Mouse (Mus musculus) kidney, embryonic 16.5 days (tissue): ENCODE data around the gene Espl1. TPM values are rescaled to one million over a fixed set of nuclear protein-coding genes. Genes with fewer than 3 reads are reported as not detected.

Experiments
- ATAC-seq: fragments of 200-750 bp; cut with Nextera tagmentation; 2 replicates; pipeline ENCODE4 v1.8.0; 2017; ENCODE audit warnings: moderate TSS enrichment; ENCODE audit not compliant: low FRiP score, low TSS enrichment
- H3K27ac ChIP-seq: fragments of 300-500 bp; sonication (generic); 2 replicates; pipeline ENCODE4 v1.5.1; 2014; ENCODE audit warnings: low read length
- H3K27me3 ChIP-seq: fragments of 300-500 bp; sonication (generic); 2 replicates; pipeline ENCODE4 v1.6.1; 2014; ENCODE audit warnings: low read length, control low read depth, mixed read lengths; ENCODE audit not compliant: insufficient read depth
- H3K36me3 ChIP-seq: fragments of 300-500 bp; sonication (generic); 2 replicates; pipeline ENCODE4 v1.6.1; 2014; ENCODE audit warnings: low read length, control low read depth, mixed read lengths; ENCODE audit not compliant: insufficient read depth
- H3K4me1 ChIP-seq: fragments of 300-500 bp; sonication (generic); 2 replicates; pipeline ENCODE4 v1.6.1; 2014; ENCODE audit warnings: low read length, control low read depth, mixed read lengths; ENCODE audit not compliant: insufficient read depth
- H3K4me2 ChIP-seq: fragments of 300-500 bp; sonication (generic); replicated peaks from 2 replicates; pipeline ENCODE4 v1.6.1; 2014; ENCODE audit warnings: low read depth, low read length
- H3K4me3 ChIP-seq: fragments of 300-500 bp; sonication (generic); 2 replicates; pipeline ENCODE4 v1.5.1; 2014; ENCODE audit warnings: mild to moderate bottlenecking, low read length
- H3K9ac ChIP-seq: fragments of 300-500 bp; sonication (generic); replicated peaks from 2 replicates; pipeline ENCODE4 v1.6.1; 2014; ENCODE audit warnings: low read length
- H3K9me3 ChIP-seq: fragments of 300-500 bp; sonication (generic); 2 replicates; pipeline ENCODE4 v1.6.1; 2016; ENCODE audit warnings: low read length, control low read depth
- WGBS: fragments of 180-500 bp; shearing (Covaris S2); extraction: QIAGEN DNeasy Blood & Tissue Kit; methylation state at CpG from one replicate; pipeline ENCODE4 v1.1.7; 2014; 5-methylcytosine and 5-hydroxymethylcytosine counted together
- polyA plus RNA-seq: library from polyadenylated mRNA; unstranded; fragments of >200 nt; fragmentation: Nextera tagmentation; extraction: Ambion mirVana; gene quantifications from 2 replicates; pipeline ENCODE4 v1.2.1, GENCODE M21; 2015

Espl1 gene
- polyA plus RNA-seq, 1 experiment from 2014 or later: 33.6 TPM

- Histone ChIP-seq H3K27me3 (no peaks in the 10 kb centered on the region), H3K9ac (peak overlapping the region; percentile 71), H3K4me3 (peak overlapping the region; percentile 68), H3K36me3 (peaks cover 25% of the 10 kb centered on the region), H3K27ac (no peak overlapping the region), H3K4me2 (peak overlapping the region; percentile 73), H3K9me3 (no peaks in the 10 kb centered on the region), H3K4me1 (peaks cover 8% of the 10 kb centered on the region)
- peak; percentile 58; the same call in 1 of the 2 replicates for ATAC-seq
- WGBS: 3% methylated on average over 24 of the region's 24 CpGs
Observed at GRCm38 (mm10) chr15:102296368-102297006, 421 bp downstream of the Espl1 start.

GRCm38 (mm10) chr15:102302542-102302941 lies 6.5 kb downstream of the Espl1 start:
- no peaks in the 10 kb centered on the region for H3K9me3 ChIP-seq
- no peak overlapping the region for H3K4me3 ChIP-seq
- H3K27ac ChIP-seq: no peak overlapping the region
- WGBS: 69% methylated on average over 6 of the region's 6 CpGs
- H3K9ac ChIP-seq: no peak overlapping the region
- H3K27me3 ChIP-seq: no peaks in the 10 kb centered on the region
- peaks cover 67% of the 10 kb centered on the region for H3K36me3 ChIP-seq
- no peak overlapping the region for H3K4me2 ChIP-seq
- H3K4me1 ChIP-seq: no peaks in the 10 kb centered on the region
- no peak for ATAC-seq

- no peak for ATAC-seq
- H3K4me2 ChIP-seq: no peak overlapping the region
- H3K27me3 ChIP-seq: no peaks in the 10 kb centered on the region
- H3K27ac ChIP-seq: no peak overlapping the region
- peaks cover 56% of the 10 kb centered on the region for H3K36me3 ChIP-seq
- no peak overlapping the region for H3K9ac ChIP-seq
- peaks cover 4% of the 10 kb centered on the region; the same call in 1 of the 2 replicates for H3K4me1 ChIP-seq
- WGBS: 80% methylated on average over 9 of the region's 9 CpGs
- H3K4me3 ChIP-seq: no peak overlapping the region
- H3K9me3 ChIP-seq: no peaks in the 10 kb centered on the region
Observed at GRCm38 (mm10) chr15:102308717-102309116, 12.7 kb downstream of the Espl1 start.

GRCm38 (mm10) chr15:102310074-102310845 lies 14.2 kb downstream of the Espl1 start:
- WGBS: 43% methylated on average over 10 of the region's 10 CpGs
- ATAC-seq: peak; percentile 90
- peaks cover 53% of the 10 kb centered on the region for H3K36me3 ChIP-seq

GRCm38 (mm10) chr15:102311489-102311888 lies 15.4 kb downstream of the Espl1 start:
- Histone ChIP-seq H3K9me3 (no peaks in the 10 kb centered on the region), H3K4me3 (no peak overlapping the region), H3K9ac (no peak overlapping the region), H3K4me2 (no peak overlapping the region), H3K27ac (no peak overlapping the region), H3K27me3 (no peaks in the 10 kb centered on the region), H3K36me3 (peaks cover 52% of the 10 kb centered on the region), H3K4me1 (peaks cover 4% of the 10 kb centered on the region; the same call in 1 of the 2 replicates)
- ATAC-seq: no peak

More at GRCm38 (mm10) chr15:102310074-102310845, 14.2 kb downstream of the Espl1 start:
- Histone ChIP-seq H3K27ac (peak overlapping the region; percentile 62), H3K4me2 (no peak overlapping the region), H3K4me1 (peaks cover 4% of the 10 kb centered on the region; the same call in 1 of the 2 replicates), H3K9me3 (no peaks in the 10 kb centered on the region), H3K27me3 (no peaks in the 10 kb centered on the region), H3K9ac (no peak overlapping the region), H3K4me3 (no peak overlapping the region)

GRCm38 (mm10) chr15:102315292-102315691 lies 19.2 kb downstream of the Espl1 start:
- no peak for ATAC-seq
- no peak overlapping the region for H3K4me2 ChIP-seq
- H3K27me3 ChIP-seq: no peaks in the 10 kb centered on the region
- peaks cover under 1% of the 10 kb centered on the region; the same call in 1 of the 2 replicates for H3K4me1 ChIP-seq
- H3K36me3 ChIP-seq: peaks cover 58% of the 10 kb centered on the region
- H3K9ac ChIP-seq: no peak overlapping the region
- H3K4me3 ChIP-seq: no peak overlapping the region
- no peak overlapping the region for H3K27ac ChIP-seq
- 87% methylated on average over 8 of the region's 8 CpGs for WGBS
- H3K9me3 ChIP-seq: no peaks in the 10 kb centered on the region

- no peak overlapping the region for H3K4me3 ChIP-seq
- no peak overlapping the region for H3K9ac ChIP-seq
- H3K4me2 ChIP-seq: no peak overlapping the region
- ATAC-seq: no peak
- H3K27me3 ChIP-seq: no peaks in the 10 kb centered on the region
- H3K9me3 ChIP-seq: no peaks in the 10 kb centered on the region
- WGBS: 91% methylated on average over 6 of the region's 6 CpGs
- no peaks in the 10 kb centered on the region for H3K4me1 ChIP-seq
- peaks cover 66% of the 10 kb centered on the region for H3K36me3 ChIP-seq
- H3K27ac ChIP-seq: no peak overlapping the region
Observed at GRCm38 (mm10) chr15:102316263-102316662, 20.2 kb downstream of the Espl1 start.

GRCm38 (mm10) chr15:102324654-102325473 lies 28.8 kb downstream of the Espl1 start:
- 76% methylated on average over 12 of the region's 12 CpGs for WGBS
- Histone ChIP-seq H3K36me3 (peaks cover 38% of the 10 kb centered on the region), H3K9me3 (no peaks in the 10 kb centered on the region), H3K27me3 (no peaks in the 10 kb centered on the region), H3K4me3 (peak overlapping the region; percentile 78; the same call in 1 of the 2 replicates), H3K9ac (no peak overlapping the region), H3K4me1 (peaks cover 12% of the 10 kb centered on the region), H3K4me2 (peak overlapping the region; percentile 75), H3K27ac (no peak overlapping the region)
- no peak for ATAC-seq

GRCm38 (mm10) chr15:102326022-102326576 lies 30.0 kb downstream of the Espl1 start, which contains the start of gene Pfdn5:
Pfdn5 (plus strand) TSS chr15:102326116.
- WGBS: under 1% methylated on average over 40 of the region's 40 CpGs
- peak; percentile 90 for ATAC-seq
- Histone ChIP-seq H3K27ac (peak within 1 kb of the TSS; percentile 82), H3K4me2 (peak within 1 kb of the TSS; percentile 75), H3K27me3 (no peaks in the 10 kb centered on the region), H3K9ac (peak within 1 kb of the TSS; percentile 92), H3K36me3 (peaks cover 40% of the 10 kb centered on the region), H3K9me3 (no peaks in the 10 kb centered on the region), H3K4me3 (peak within 1 kb of the TSS; percentile 78), H3K4me1 (peaks cover 14% of the 10 kb centered on the region)
